Mouse (Mus musculus) hindbrain, embryonic 14.5 days (tissue): Measurements from ENCODE around the gene Scd1. TPM values are rescaled to one million over a fixed set of nuclear protein-coding genes. Genes with fewer than 3 reads are reported as not detected.

Source experiments
- ATAC-seq: fragments of 200-750 bp; cut with Nextera tagmentation; 2 replicates; pipeline ENCODE4 v1.8.0; 2017; ENCODE audit warnings: moderate number of reproducible peaks, mild to moderate bottlenecking, moderate TSS enrichment, moderate library complexity; ENCODE audit not compliant: low FRiP score
- DNase-seq: peaks from one replicate; pipeline ENCODE4 v3.0.0-alpha.2; 2015; ENCODE audit warnings: low spot score
- H3K27ac ChIP-seq: fragments of 300-500 bp; sonication (generic); 2 replicates; pipeline ENCODE4 v1.5.1; 2014; ENCODE audit warnings: mild to moderate bottlenecking, moderate library complexity
- H3K27me3 ChIP-seq: fragments of 300-500 bp; sonication (generic); 2 replicates; pipeline ENCODE4 v1.6.1; 2014; ENCODE audit warnings: mild to moderate bottlenecking, low read length, mixed read lengths; ENCODE audit not compliant: control insufficient read depth, insufficient read depth
- H3K36me3 ChIP-seq: fragments of 300-500 bp; sonication (generic); replicated peaks from 2 replicates; pipeline ENCODE4 v1.6.1; 2014; ENCODE audit not compliant: control insufficient read depth, insufficient read depth
- H3K4me1 ChIP-seq: fragments of 300-500 bp; sonication (generic); replicated peaks from 2 replicates; pipeline ENCODE4 v1.6.1; 2014; ENCODE audit warnings: antibody characterized with exemption, low read length, mixed read lengths; ENCODE audit not compliant: control insufficient read depth, insufficient read depth
- H3K4me2 ChIP-seq: fragments of 300-500 bp; sonication (generic); replicated peaks from 2 replicates; pipeline ENCODE4 v1.6.1; 2014; ENCODE audit warnings: mild to moderate bottlenecking, moderate library complexity
- H3K4me3 ChIP-seq: fragments of 300-500 bp; sonication (generic); replicated peaks from 2 replicates; pipeline ENCODE4 v1.5.1; 2014; ENCODE audit warnings: mild to moderate bottlenecking, low read length
- H3K9ac ChIP-seq: fragments of 300-500 bp; sonication (generic); 2 replicates; pipeline ENCODE4 v1.6.1; 2014
- H3K9me3 ChIP-seq: fragments of 300-500 bp; sonication (generic); 2 replicates; pipeline ENCODE4 v1.6.1; 2016; ENCODE audit warnings: low read length; ENCODE audit not compliant: control insufficient read depth
- WGBS: fragments of 180-500 bp; shearing (Covaris S2); extraction: QIAGEN DNeasy Blood & Tissue Kit; methylation state at CpG from one replicate; pipeline ENCODE4 v1.1.7; 2014; 5-methylcytosine and 5-hydroxymethylcytosine counted together
- polyA plus RNA-seq: library from polyadenylated mRNA; unstranded; fragments of >200 nt; fragmentation: Nextera tagmentation; extraction: Ambion mirVana; gene quantifications from 2 replicates; pipeline ENCODE4 v1.2.1, GENCODE M21; 2014

The Scd1 gene
- polyA plus RNA-seq, 1 experiment from 2014 or later: 8.4 TPM

- Histone ChIP-seq H3K36me3 (no peaks in the 10 kb centered on the region), H3K4me3 (no peak overlapping the region), H3K27ac (no peak overlapping the region), H3K9me3 (no peaks in the 10 kb centered on the region), H3K27me3 (no peaks in the 10 kb centered on the region; the same call in 1 of the 2 replicates), H3K4me2 (no peak overlapping the region), H3K4me1 (no peaks in the 10 kb centered on the region), H3K9ac (no peak overlapping the region)
- no peak for DNase-seq
- WGBS: 87% methylated on average over 8 of the region's 8 CpGs
- ATAC-seq: no peak
Measured at GRCm38 (mm10) chr19:44422051-44422631, 14.5 kb upstream of the Scd1 start.

DNA sequence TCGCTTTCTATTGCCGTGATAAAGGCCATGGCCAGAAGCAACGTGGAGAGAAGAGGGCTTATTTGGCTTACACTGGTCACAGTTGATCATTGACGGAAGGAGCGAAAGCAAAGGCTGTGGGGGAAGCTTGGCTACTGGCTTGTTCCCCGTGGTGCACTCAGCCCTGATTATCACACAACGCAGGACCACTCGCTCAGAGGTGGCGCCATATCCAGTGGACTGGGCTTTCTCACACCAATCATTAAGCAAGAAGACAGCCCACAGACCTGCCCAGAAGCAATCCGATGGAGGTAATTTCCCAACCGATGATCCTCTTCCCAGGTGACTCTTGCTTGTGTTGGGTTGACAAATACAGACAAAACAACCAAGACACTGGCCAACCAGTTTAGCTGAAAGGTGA, 11.9 kb upstream of the Scd1 start:
- Histone ChIP-seq H3K36me3 (no peaks in the 10 kb centered on the region), H3K4me3 (no peak overlapping the region), H3K9ac (no peak overlapping the region), H3K4me2 (no peak overlapping the region), H3K9me3 (no peaks in the 10 kb centered on the region), H3K27me3 (no peaks in the 10 kb centered on the region; the same call in 1 of the 2 replicates), H3K27ac (no peak overlapping the region), H3K4me1 (no peaks in the 10 kb centered on the region)
- 53% methylated on average over 11 of the region's 11 CpGs for WGBS
- no peak for ATAC-seq
- no peak for DNase-seq

DNA sequence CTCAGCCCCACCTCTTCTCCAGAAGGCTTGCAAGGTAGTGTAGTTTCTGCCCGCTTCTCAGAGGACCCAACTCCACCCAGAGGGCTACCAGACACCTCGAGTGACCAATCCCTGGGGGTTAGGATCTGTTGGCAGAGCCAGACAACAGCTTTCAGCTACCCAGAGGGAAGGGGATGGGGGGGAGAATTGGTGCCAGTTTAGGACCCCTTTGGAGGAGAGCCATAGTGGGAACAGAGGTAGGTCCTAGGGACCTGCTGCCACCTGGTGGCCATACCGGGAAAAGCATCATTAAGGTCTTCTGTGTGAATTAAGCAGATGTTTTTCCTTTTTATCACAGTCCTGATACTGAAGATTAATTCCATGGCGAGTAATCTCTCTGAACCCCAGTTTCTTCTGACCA, 11.3 kb upstream of the Scd1 start:
- WGBS: 26% methylated on average over 4 of the region's 4 CpGs
- no peak for ATAC-seq

GRCm38 (mm10) chr19:44418544-44418943, 10.9 kb upstream of the Scd1 start:
- H3K9ac ChIP-seq: no peak overlapping the region
- 71% methylated on average over 9 of the region's 9 CpGs for WGBS
- H3K9me3 ChIP-seq: no peaks in the 10 kb centered on the region
- no peaks in the 10 kb centered on the region for H3K36me3 ChIP-seq
- no peak overlapping the region for H3K4me3 ChIP-seq
- no peaks in the 10 kb centered on the region for H3K4me1 ChIP-seq
- H3K4me2 ChIP-seq: no peak overlapping the region
- ATAC-seq (no peak), DNase-seq (no peak)
- H3K27ac ChIP-seq: no peak overlapping the region
- H3K27me3 ChIP-seq: no peaks in the 10 kb centered on the region; the same call in 1 of the 2 replicates

More for the DNA sequence above, 11.3 kb upstream of the Scd1 start:
- DNase-seq: peak; percentile 90
- H3K4me2 ChIP-seq: no peak overlapping the region
- H3K36me3 ChIP-seq: no peaks in the 10 kb centered on the region
- no peaks in the 10 kb centered on the region; the same call in 1 of the 2 replicates for H3K27me3 ChIP-seq
- no peak overlapping the region for H3K9ac ChIP-seq
- no peaks in the 10 kb centered on the region for H3K9me3 ChIP-seq
- H3K4me1 ChIP-seq: no peaks in the 10 kb centered on the region
- H3K4me3 ChIP-seq: no peak overlapping the region
- H3K27ac ChIP-seq: no peak overlapping the region

DNA sequence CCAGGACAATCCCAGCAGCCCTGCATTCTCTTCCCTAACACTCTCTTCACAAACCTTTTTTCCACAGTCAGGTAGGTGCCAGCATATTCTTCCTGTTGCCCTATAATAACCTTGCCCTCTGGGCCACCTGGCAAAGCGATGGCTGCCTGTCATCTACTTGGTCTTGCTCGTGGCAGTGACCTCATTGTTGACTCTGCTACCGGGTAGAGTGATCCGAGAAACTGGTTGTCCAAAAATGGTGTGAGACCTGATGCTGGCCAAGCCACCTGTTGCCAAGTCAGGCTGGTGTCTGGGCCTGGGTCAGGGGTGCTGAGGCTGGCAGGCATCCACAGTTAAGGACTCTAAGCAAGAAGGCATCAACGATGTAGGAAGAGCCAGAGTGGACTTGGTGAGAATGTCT, 10.4 kb upstream of the Scd1 start:
- ATAC-seq (no peak), DNase-seq (no peak)
- Histone ChIP-seq H3K27me3 (no peaks in the 10 kb centered on the region; the same call in 1 of the 2 replicates), H3K36me3 (no peaks in the 10 kb centered on the region), H3K9ac (no peak overlapping the region), H3K4me3 (no peak overlapping the region), H3K4me2 (no peak overlapping the region), H3K4me1 (no peaks in the 10 kb centered on the region), H3K9me3 (no peaks in the 10 kb centered on the region), H3K27ac (no peak overlapping the region)
- 91% methylated on average over 5 of the region's 5 CpGs for WGBS

DNA sequence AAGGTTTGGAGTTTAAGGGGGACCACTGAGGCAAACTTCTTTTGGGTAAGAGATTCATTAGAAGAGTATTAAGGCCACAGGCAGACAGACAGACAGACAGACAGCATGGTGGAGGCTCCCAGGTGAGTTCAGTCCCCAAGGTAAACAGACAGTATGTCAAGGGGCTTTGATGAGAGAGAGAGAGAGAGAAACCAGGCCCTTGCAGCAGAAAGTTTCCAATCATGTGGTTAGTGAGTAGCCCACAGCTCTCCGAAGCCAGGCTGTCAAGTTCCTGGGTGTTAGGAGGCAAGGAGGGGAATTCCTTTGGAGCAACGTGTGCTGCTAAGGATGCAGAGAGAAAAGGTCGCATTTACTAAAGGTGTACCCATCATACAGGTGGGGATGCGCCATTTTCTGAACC, 9.8 kb upstream of the Scd1 start:
- DNase-seq (no peak), ATAC-seq (no peak)
- Histone ChIP-seq H3K36me3 (no peaks in the 10 kb centered on the region), H3K4me2 (no peak overlapping the region), H3K27me3 (no peaks in the 10 kb centered on the region; the same call in 1 of the 2 replicates), H3K4me1 (no peaks in the 10 kb centered on the region), H3K9ac (no peak overlapping the region), H3K4me3 (no peak overlapping the region), H3K27ac (no peak overlapping the region), H3K9me3 (no peaks in the 10 kb centered on the region)
- 70% methylated on average over 4 of the region's 4 CpGs for WGBS

DNA sequence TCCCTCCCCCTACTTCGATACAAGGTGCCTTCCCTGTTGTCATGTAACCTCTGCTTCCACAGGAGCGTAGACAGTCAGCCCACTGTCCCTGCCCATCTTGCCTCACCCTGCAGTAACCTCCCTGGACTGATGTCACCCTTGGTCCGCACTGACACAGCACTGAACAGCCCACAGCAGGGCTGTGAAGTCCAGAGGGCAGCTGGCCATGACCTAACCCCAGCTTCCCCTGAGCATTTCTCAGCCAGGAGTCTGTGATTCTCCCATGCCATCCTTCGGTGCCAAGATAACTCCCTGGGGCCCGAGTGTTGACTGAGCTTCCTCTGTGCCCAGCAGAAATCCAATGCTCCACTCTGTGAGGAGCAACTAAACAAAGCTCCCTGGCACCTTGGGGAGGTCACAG, 8.6 kb upstream of the Scd1 start:
- ATAC-seq (no peak), DNase-seq (no peak)
- WGBS: 83% methylated on average over 5 of the region's 5 CpGs
- H3K4me2 ChIP-seq: no peak overlapping the region
- H3K27me3 ChIP-seq: no peaks in the 10 kb centered on the region; the same call in 1 of the 2 replicates
- H3K9ac ChIP-seq: no peak overlapping the region
- H3K4me1 ChIP-seq: no peaks in the 10 kb centered on the region
- H3K4me3 ChIP-seq: no peak overlapping the region
- H3K36me3 ChIP-seq: no peaks in the 10 kb centered on the region
- H3K9me3 ChIP-seq: no peaks in the 10 kb centered on the region
- no peak overlapping the region for H3K27ac ChIP-seq

GRCm38 (mm10) chr19:44415464-44415863, 7.8 kb upstream of the Scd1 start:
- H3K9ac ChIP-seq: no peak overlapping the region
- H3K27ac ChIP-seq: no peak overlapping the region
- H3K4me2 ChIP-seq: no peak overlapping the region
- H3K4me3 ChIP-seq: no peak overlapping the region
- no peaks in the 10 kb centered on the region for H3K27me3 ChIP-seq
- H3K4me1 ChIP-seq: no peaks in the 10 kb centered on the region
- WGBS: 88% methylated on average over 5 of the region's 5 CpGs
- no peaks in the 10 kb centered on the region for H3K9me3 ChIP-seq
- no peaks in the 10 kb centered on the region for H3K36me3 ChIP-seq
- DNase-seq (no peak), ATAC-seq (no peak)

GRCm38 (mm10) chr19:44410269-44410992, 2.8 kb upstream of the Scd1 start:
- Histone ChIP-seq H3K4me3 (no peak overlapping the region), H3K4me2 (no peak overlapping the region), H3K4me1 (peaks cover 16% of the 10 kb centered on the region; the same call in 1 of the 2 replicates), H3K9me3 (no peaks in the 10 kb centered on the region), H3K9ac (no peak overlapping the region), H3K36me3 (no peaks in the 10 kb centered on the region), H3K27me3 (no peaks in the 10 kb centered on the region), H3K27ac (no peak overlapping the region)
- no peak for DNase-seq
- 84% methylated on average over 20 of the region's 20 CpGs for WGBS
- ATAC-seq: no peak
